Mouse (Mus musculus): ENCODE measurements around the gene Morn1. TPM values are rescaled to one million over a fixed set of nuclear protein-coding genes. Genes with fewer than 3 reads are reported as not detected.

Gene Morn1
- polyA plus RNA-seq (2015; fragmentation: Nextera tagmentation; extraction: Ambion mirVana) = 6.0 and 10.7 TPM in 2 replicates

GRCm38 (mm10) chr4:155086108-155087024 lies at the start of gene Morn1, which contains the start of gene Rer1:
TSS of gene Morn1 (plus strand) at chr4:155086577.
TSS of gene Rer1 (minus strand) at chr4:155086382.
- Histone ChIP-seq H3K4me2 (ENCODE audit: low read length) (peak within 1 kb of the TSS; percentile 94), H3K4me3 (replicated peaks; ENCODE audit: low read length) (peak within 1 kb of the TSS; percentile 91), H3K36me3 (ENCODE audit: control insufficient read depth, insufficient read depth) (peaks cover 4% of the 10 kb centered on the region), H3K27me3 (replicated peaks; ENCODE audit: control insufficient read depth, insufficient read depth, low read length) (no peaks in the 10 kb centered on the region), H3K27ac (ENCODE audit: low read length) (peak within 1 kb of the TSS; percentile 91), H3K9ac (replicated peaks; ENCODE audit: low read depth, low read length) (peak within 1 kb of the TSS; percentile 83), H3K4me1 (replicated peaks; ENCODE audit: control insufficient read depth, insufficient read depth, low read length) (peaks cover 24% of the 10 kb centered on the region), H3K9me3 (ENCODE audit: control insufficient read depth, low read length) (no peaks in the 10 kb centered on the region)
- WGBS = under 1% methylated on average over 82 of the region's 85 CpGs
- ATAC-seq = peak; percentile 98

DNA sequence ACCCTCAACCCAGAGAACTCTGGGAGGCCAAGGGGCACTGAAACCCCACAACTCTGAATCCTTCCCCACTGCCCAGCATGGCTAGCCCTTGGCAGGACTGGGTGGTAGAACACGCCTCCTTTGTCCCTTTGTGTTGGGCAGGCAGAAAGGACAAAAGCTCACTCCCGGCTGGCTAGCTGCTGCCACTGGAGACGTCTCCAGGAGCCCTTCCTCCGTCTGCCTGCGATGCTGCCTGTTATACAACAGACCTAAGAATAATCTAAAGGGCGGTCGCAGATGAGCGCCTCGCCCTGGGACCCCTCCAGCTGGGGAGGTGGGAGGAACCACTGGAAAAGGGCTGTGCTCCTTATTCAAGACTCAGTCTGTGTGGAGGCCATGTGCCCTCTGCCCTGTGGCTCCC lies 46.2 kb upstream of the Morn1 start:
- H3K9me3 ChIP-seq (ENCODE audit: control insufficient read depth, low read length) = no peaks in the 10 kb centered on the region
- H3K4me2 ChIP-seq (ENCODE audit: low read length) = peak overlapping the region; percentile 20
- H3K36me3 ChIP-seq (ENCODE audit: control insufficient read depth, insufficient read depth) = no peaks in the 10 kb centered on the region
- H3K27me3 ChIP-seq (replicated peaks; ENCODE audit: control insufficient read depth, insufficient read depth, low read length) = peaks cover 21% of the 10 kb centered on the region
- peak overlapping the region; percentile 38; the same call in 1 of the 2 replicates for H3K9ac ChIP-seq (replicated peaks; ENCODE audit: low read depth, low read length)
- H3K4me3 ChIP-seq (replicated peaks; ENCODE audit: low read length) = no peak overlapping the region
- H3K4me1 ChIP-seq (replicated peaks; ENCODE audit: control insufficient read depth, insufficient read depth, low read length) = peaks cover 15% of the 10 kb centered on the region
- no peak overlapping the region for H3K27ac ChIP-seq (ENCODE audit: low read length)
- WGBS = 5% methylated on average over 9 of the region's 9 CpGs
- ATAC-seq = peak; percentile 16; the same call in 1 of the 2 replicates

GRCm38 (mm10) chr4:155040696-155041095 lies 45.7 kb upstream of the Morn1 start:
- peak overlapping the region; percentile 38; the same call in 1 of the 2 replicates for H3K9ac ChIP-seq (replicated peaks; ENCODE audit: low read depth, low read length)
- no peaks in the 10 kb centered on the region for H3K9me3 ChIP-seq (ENCODE audit: control insufficient read depth, low read length)
- H3K4me1 ChIP-seq (replicated peaks; ENCODE audit: control insufficient read depth, insufficient read depth, low read length) = peaks cover 15% of the 10 kb centered on the region
- no peaks in the 10 kb centered on the region for H3K36me3 ChIP-seq (ENCODE audit: control insufficient read depth, insufficient read depth)
- no peak for ATAC-seq
- no peak overlapping the region for H3K27ac ChIP-seq (ENCODE audit: low read length)
- peak overlapping the region; percentile 20 for H3K4me2 ChIP-seq (ENCODE audit: low read length)
- peaks cover 25% of the 10 kb centered on the region for H3K27me3 ChIP-seq (replicated peaks; ENCODE audit: control insufficient read depth, insufficient read depth, low read length)
- H3K4me3 ChIP-seq (replicated peaks; ENCODE audit: low read length) = no peak overlapping the region
- WGBS = 35% methylated on average over 6 of the region's 6 CpGs

DNA sequence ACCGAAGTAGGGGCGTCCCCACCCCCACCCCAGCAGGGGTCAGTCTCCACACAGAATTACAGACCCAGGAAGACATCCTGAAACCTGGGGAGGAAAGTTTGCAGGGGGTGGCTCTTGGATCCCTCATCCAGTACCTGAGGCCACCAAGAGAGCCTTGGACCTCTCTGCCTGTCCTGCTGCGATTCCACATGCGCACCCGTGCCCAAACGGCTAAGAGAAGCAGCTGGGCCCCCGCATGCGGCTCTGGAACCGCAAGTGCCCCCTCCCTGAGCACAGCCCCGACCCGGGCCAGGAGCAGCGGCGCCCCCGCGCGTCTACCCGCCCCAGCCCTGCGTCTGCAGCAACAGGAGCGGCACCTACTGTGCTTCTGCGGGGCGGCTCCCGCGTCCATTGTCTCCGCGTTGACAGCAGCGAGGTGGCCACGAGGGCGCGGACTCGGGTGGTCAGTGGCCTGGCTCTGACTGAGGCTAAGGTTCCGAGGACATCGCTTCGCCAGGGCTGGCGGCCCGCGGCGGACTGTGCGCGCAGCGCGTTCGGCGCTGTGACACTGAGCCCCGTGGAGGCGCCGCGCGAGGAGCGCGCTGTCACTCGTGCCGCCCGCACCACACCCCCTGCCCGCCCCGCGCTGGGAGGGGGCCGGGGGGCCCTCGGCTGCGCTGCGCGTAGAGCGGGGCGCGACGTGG lies 43.6 kb upstream of the Morn1 start:
- Histone ChIP-seq H3K4me3 (replicated peaks; ENCODE audit: low read length) (peak overlapping the region; percentile 53), H3K4me1 (replicated peaks; ENCODE audit: control insufficient read depth, insufficient read depth, low read length) (peaks cover 15% of the 10 kb centered on the region), H3K9me3 (ENCODE audit: control insufficient read depth, low read length) (no peaks in the 10 kb centered on the region), H3K27ac (ENCODE audit: low read length) (no peak overlapping the region), H3K4me2 (ENCODE audit: low read length) (peak overlapping the region; percentile 79), H3K36me3 (ENCODE audit: control insufficient read depth, insufficient read depth) (no peaks in the 10 kb centered on the region), H3K27me3 (replicated peaks; ENCODE audit: control insufficient read depth, insufficient read depth, low read length) (peaks cover 25% of the 10 kb centered on the region), H3K9ac (replicated peaks; ENCODE audit: low read depth, low read length) (peak overlapping the region; percentile 69)
- ATAC-seq = peak; percentile 62
- WGBS = 2% methylated on average over 63 of the region's 65 CpGs

- Histone ChIP-seq H3K4me1 (replicated peaks; ENCODE audit: control insufficient read depth, insufficient read depth, low read length) (peaks cover 15% of the 10 kb centered on the region), H3K27me3 (replicated peaks; ENCODE audit: control insufficient read depth, insufficient read depth, low read length) (peaks cover 25% of the 10 kb centered on the region), H3K9ac (replicated peaks; ENCODE audit: low read depth, low read length) (peak overlapping the region; percentile 69), H3K36me3 (ENCODE audit: control insufficient read depth, insufficient read depth) (no peaks in the 10 kb centered on the region), H3K27ac (ENCODE audit: low read length) (no peak overlapping the region), H3K4me3 (replicated peaks; ENCODE audit: low read length) (peak overlapping the region; percentile 53), H3K9me3 (ENCODE audit: control insufficient read depth, low read length) (no peaks in the 10 kb centered on the region), H3K4me2 (ENCODE audit: low read length) (peak overlapping the region; percentile 79)
- no peak for ATAC-seq
- 1% methylated on average over 25 of the region's 25 CpGs for WGBS
Observed at GRCm38 (mm10) chr4:155043289-155043625, 43.1 kb upstream of the Morn1 start.

- 80% methylated on average over 14 of the region's 14 CpGs for WGBS
- H3K4me1 ChIP-seq (replicated peaks; ENCODE audit: control insufficient read depth, insufficient read depth, low read length) = peaks cover 4% of the 10 kb centered on the region
- no peak overlapping the region for H3K4me3 ChIP-seq (replicated peaks; ENCODE audit: low read length)
- H3K4me2 ChIP-seq (ENCODE audit: low read length) = no peak overlapping the region
- no peak overlapping the region for H3K27ac ChIP-seq (ENCODE audit: low read length)
- H3K27me3 ChIP-seq (replicated peaks; ENCODE audit: control insufficient read depth, insufficient read depth, low read length) = peaks cover 25% of the 10 kb centered on the region
- no peak overlapping the region for H3K9ac ChIP-seq (replicated peaks; ENCODE audit: low read depth, low read length)
- ATAC-seq = no peak
- H3K36me3 ChIP-seq (ENCODE audit: control insufficient read depth, insufficient read depth) = no peaks in the 10 kb centered on the region
- H3K9me3 ChIP-seq (ENCODE audit: control insufficient read depth, low read length) = no peaks in the 10 kb centered on the region
Observed at GRCm38 (mm10) chr4:155046636-155047035, 39.7 kb upstream of the Morn1 start.

- ATAC-seq = no peak
Observed at GRCm38 (mm10) chr4:155050116-155050515, 36.3 kb upstream of the Morn1 start.

DNA sequence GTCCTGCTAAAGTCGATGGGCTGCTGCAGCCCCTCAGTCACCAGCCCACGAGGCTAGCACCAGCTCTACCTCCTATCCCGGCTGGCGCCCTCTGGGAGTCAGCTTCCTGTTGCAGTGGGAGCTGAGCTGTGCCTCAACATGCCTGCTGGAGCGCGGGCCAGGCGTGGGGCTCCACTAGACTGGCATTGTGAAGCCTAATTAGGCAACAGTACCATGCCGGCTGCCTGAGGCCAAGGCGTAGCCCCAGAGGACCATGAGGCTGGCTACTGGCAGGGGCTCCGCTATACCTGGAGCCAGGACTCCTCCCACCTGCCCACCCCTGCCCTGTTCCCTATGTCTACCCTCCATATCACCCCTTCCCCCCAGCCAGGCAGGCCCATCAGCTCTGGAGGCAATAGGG lies 29.7 kb upstream of the Morn1 start, which contains the start of gene Plch2:
TSS of gene Plch2 (minus strand) at position 61 of the 400 bp plus-strand sequence.
- no peak within 1 kb of the TSS for H3K9ac ChIP-seq (replicated peaks; ENCODE audit: low read depth, low read length)
- no peak within 1 kb of the TSS for H3K4me2 ChIP-seq (ENCODE audit: low read length)
- H3K4me1 ChIP-seq (replicated peaks; ENCODE audit: control insufficient read depth, insufficient read depth, low read length) = peaks cover 30% of the 10 kb centered on the region
- H3K36me3 ChIP-seq (ENCODE audit: control insufficient read depth, insufficient read depth) = no peaks in the 10 kb centered on the region
- 0 out of 2 replicates have a peak, but pooled peaks have one; percentile 21 for ATAC-seq
- 30% methylated on average over 10 of the region's 10 CpGs for WGBS
- no peaks in the 10 kb centered on the region for H3K27me3 ChIP-seq (replicated peaks; ENCODE audit: control insufficient read depth, insufficient read depth, low read length)
- H3K27ac ChIP-seq (ENCODE audit: low read length) = no peak within 1 kb of the TSS
- no peaks in the 10 kb centered on the region for H3K9me3 ChIP-seq (ENCODE audit: control insufficient read depth, low read length)
- H3K4me3 ChIP-seq (replicated peaks; ENCODE audit: low read length) = no peak within 1 kb of the TSS

More at GRCm38 (mm10) chr4:155050116-155050515, 36.3 kb upstream of the Morn1 start:
- WGBS = 76% methylated on average over 7 of the region's 7 CpGs
- H3K4me3 ChIP-seq (replicated peaks; ENCODE audit: low read length) = no peak overlapping the region
- no peaks in the 10 kb centered on the region for H3K36me3 ChIP-seq (ENCODE audit: control insufficient read depth, insufficient read depth)
- peaks cover 5% of the 10 kb centered on the region; the same call in 1 of the 2 replicates for H3K27me3 ChIP-seq (replicated peaks; ENCODE audit: control insufficient read depth, insufficient read depth, low read length)
- peaks cover 17% of the 10 kb centered on the region for H3K4me1 ChIP-seq (replicated peaks; ENCODE audit: control insufficient read depth, insufficient read depth, low read length)
- H3K9me3 ChIP-seq (ENCODE audit: control insufficient read depth, low read length) = no peaks in the 10 kb centered on the region
- no peak overlapping the region for H3K4me2 ChIP-seq (ENCODE audit: low read length)
- H3K9ac ChIP-seq (replicated peaks; ENCODE audit: low read depth, low read length) = no peak overlapping the region
- no peak overlapping the region for H3K27ac ChIP-seq (ENCODE audit: low read length)

- Histone ChIP-seq H3K27ac (ENCODE audit: low read length) (no peak overlapping the region), H3K9ac (replicated peaks; ENCODE audit: low read depth, low read length) (no peak overlapping the region), H3K4me3 (replicated peaks; ENCODE audit: low read length) (no peak overlapping the region), H3K4me2 (ENCODE audit: low read length) (no peak overlapping the region), H3K9me3 (ENCODE audit: control insufficient read depth, low read length) (no peaks in the 10 kb centered on the region), H3K4me1 (replicated peaks; ENCODE audit: control insufficient read depth, insufficient read depth, low read length) (peaks cover 26% of the 10 kb centered on the region), H3K27me3 (replicated peaks; ENCODE audit: control insufficient read depth, insufficient read depth, low read length) (no peaks in the 10 kb centered on the region), H3K36me3 (ENCODE audit: control insufficient read depth, insufficient read depth) (no peaks in the 10 kb centered on the region)
- 34% methylated on average over 10 of the region's 10 CpGs for WGBS
- ATAC-seq = no peak
Observed at GRCm38 (mm10) chr4:155058325-155058724, 28.1 kb upstream of the Morn1 start.
